11 mouse cellular contexts compared by ENCODE assay signal in genomic region chr3:31016594-31017196, GRCm38 (mm10). TPM values are rescaled to one million over a fixed set of nuclear protein-coding genes. Genes with fewer than 3 reads are reported as not detected.
DNase-seq lines count a peak whose midpoint lies in the region; ATAC-seq and TF ChIP-seq lines count a peak whose summit lies in the region.
"Had no signal": no experiment of that assay in that cellular context is flagged by ENCODE, and none has a peak within 500 bp of the region (broad histone marks: within the 10 kb centered on the region; RNA-seq: fewer than 3 reads in every experiment).

No protein-coding gene starts in this region.

- H3K4me1 ChIP-seq in midbrain, embryonic 10.5 days = peaks cover 26% of the 10 kb centered on the region
- peaks cover 10% of the 10 kb centered on the region; the same call in 1 of the 2 replicates for H3K4me1 ChIP-seq in midbrain, embryonic 15.5 days
- H3K4me1 ChIP-seq in embryonic fibroblast, embryonic 13.5 days (ENCODE audit: control insufficient read depth, insufficient read depth, low read length) = peaks cover 39% of the 10 kb centered on the region
- peaks cover 30% of the 10 kb centered on the region for H3K4me1 ChIP-seq in stomach, embryonic 16.5 days (ENCODE audit: control insufficient read depth, insufficient read depth, low read length)

- no peak overlapping the region for H3K9ac ChIP-seq in midbrain, embryonic 15.5 days
- H3K9ac ChIP-seq in stomach, embryonic 16.5 days (ENCODE audit: low read length) = no peak overlapping the region
- H3K9ac ChIP-seq: liver, postnatal 0 days had no signal

- no peak for ATAC-seq in midbrain, embryonic 15.5 days (replicated peaks)
- peak; percentile 28; the same call in 1 of the 2 replicates for ATAC-seq in stomach, embryonic 16.5 days (ENCODE audit: insufficient read depth, low FRiP score)
- ATAC-seq: liver, postnatal 0 days had no signal

- H3K27ac ChIP-seq in midbrain, embryonic 10.5 days (replicated peaks) = peak overlapping the region; percentile 46
- H3K27ac ChIP-seq in midbrain, embryonic 15.5 days = no peak overlapping the region
- peak overlapping the region; percentile 60 for H3K27ac ChIP-seq in embryonic fibroblast, embryonic 13.5 days (ENCODE audit: insufficient read depth, low read length)
- peak overlapping the region; percentile 83; the same call in 1 of the 2 replicates for H3K27ac ChIP-seq in stomach, embryonic 16.5 days (ENCODE audit: low read length)

- peaks cover 15% of the 10 kb centered on the region for H3K36me3 ChIP-seq in midbrain, embryonic 10.5 days
- no peaks in the 10 kb centered on the region for H3K36me3 ChIP-seq in midbrain, embryonic 15.5 days (replicated peaks)
- H3K36me3 ChIP-seq in stomach, embryonic 16.5 days (ENCODE audit: control insufficient read depth, insufficient read depth, low read length) = peaks cover 5% of the 10 kb centered on the region; the same call in 1 of the 2 replicates

- WGBS in midbrain, embryonic 10.5 days = 50% methylated on average over 9 of the region's 9 CpGs
- WGBS in midbrain, embryonic 15.5 days = 41% methylated on average over 9 of the region's 9 CpGs
- 41% methylated on average over 9 of the region's 9 CpGs for WGBS in stomach, embryonic 16.5 days

- no peak overlapping the region for H3K4me3 ChIP-seq in midbrain, embryonic 10.5 days
- H3K4me3 ChIP-seq in midbrain, embryonic 15.5 days = no peak overlapping the region
- H3K4me3 ChIP-seq in embryonic fibroblast, embryonic 13.5 days (ENCODE audit: insufficient read depth, low read length) = no peak overlapping the region
- H3K4me3 ChIP-seq in stomach, embryonic 16.5 days (replicated peaks; ENCODE audit: low read length) = no peak overlapping the region

- no peak for TF ChIP-seq POLR2A in embryonic fibroblast, embryonic 13.5 days (IDR thresholded peaks at IDR 0.05; ENCODE audit: low read depth, low read length)

- peak; percentile 40 to 44 for DNase-seq in cerebellum, postnatal 10 days
- DNase-seq in cerebellum, adult 11-12 months = no peak
- DNase-seq in midbrain, embryonic 10.5 days (ENCODE audit: low spot score) = peak; percentile 25
- no peak for DNase-seq in adrenal gland, adult 2 months
- no peak for DNase-seq in frontal cortex, postnatal 14 days (ENCODE audit: low spot score in 2 of 2)
- DNase-seq: heart, postnatal 4 days; liver, postnatal 0 days; spleen, adult 18-20 months had no signal

- no peak for TF ChIP-seq CTCF in embryonic fibroblast, embryonic 13.5 days (IDR thresholded peaks at IDR 0.05; ENCODE audit: borderline replicate concordance, insufficient read depth, low read length)

- no peaks in the 10 kb centered on the region for H3K9me3 ChIP-seq in midbrain, embryonic 10.5 days (replicated peaks)
- H3K9me3 ChIP-seq in midbrain, embryonic 15.5 days = no peaks in the 10 kb centered on the region
- no peaks in the 10 kb centered on the region for H3K9me3 ChIP-seq in stomach, embryonic 16.5 days (replicated peaks; ENCODE audit: control insufficient read depth, low read length)

- H3K4me2 ChIP-seq in midbrain, embryonic 15.5 days = no peak overlapping the region
- H3K4me2 ChIP-seq in stomach, embryonic 16.5 days (ENCODE audit: low read depth, low read length) = no peak overlapping the region; the same call in 1 of the 2 replicates

- H3K27me3 ChIP-seq in midbrain, embryonic 10.5 days (ENCODE audit: low read depth, poor library complexity, severe bottlenecking) = no peaks in the 10 kb centered on the region
- H3K27me3 ChIP-seq in midbrain, embryonic 15.5 days (replicated peaks) = no peaks in the 10 kb centered on the region
- no peaks in the 10 kb centered on the region for H3K27me3 ChIP-seq in stomach, embryonic 16.5 days (ENCODE audit: control insufficient read depth, insufficient read depth, low read length)

RNA-seq across cellular contexts. Expression of gene Prkci, which starts 21.1 kb away (rescaled TPM):
- 31.0 and 31.7 TPM in 2 replicates for polyA plus RNA-seq in midbrain, embryonic 10.5 days (2016; fragmentation: Nextera tagmentation; extraction: Ambion mirVana)
- 24.8 and 27.3 TPM in 2 replicates for polyA plus RNA-seq in midbrain, embryonic 15.5 days (2015; fragmentation: Nextera tagmentation; extraction: Ambion mirVana)
- polyA plus RNA-seq in embryonic fibroblast, embryonic 13.5 days (2011; ENCODE audit: insufficient read length, low read depth, missing spikeins) = 110 and 120 TPM in 2 replicates
- polyA plus RNA-seq in stomach, embryonic 16.5 days (2015; fragmentation: Nextera tagmentation; extraction: Ambion mirVana) = 40.3 and 41.9 TPM in 2 replicates
- 10 to 100 TPM; 47.5 to 47.8 TPM for total RNA-seq in adrenal gland, adult 2 months (2021)
- polyA plus RNA-seq in adrenal gland, adult 2 months (2012; rRNA removed) = 8.4 and 8.5 TPM in 2 replicates

RNA-seq across cellular contexts. Expression of gene Phc3, which starts 47.5 kb away (rescaled TPM):
- 3.9 and 4.5 TPM in 2 replicates for polyA plus RNA-seq in midbrain, embryonic 10.5 days (2016; fragmentation: Nextera tagmentation; extraction: Ambion mirVana)
- polyA plus RNA-seq in midbrain, embryonic 15.5 days (2015; fragmentation: Nextera tagmentation; extraction: Ambion mirVana) = 8.6 TPM in 2 replicates
- polyA plus RNA-seq in embryonic fibroblast, embryonic 13.5 days (2011; ENCODE audit: insufficient read length, low read depth, missing spikeins) = 32.6 and 37.3 TPM in 2 replicates
- polyA plus RNA-seq in stomach, embryonic 16.5 days (2015; fragmentation: Nextera tagmentation; extraction: Ambion mirVana) = 6.2 and 6.8 TPM in 2 replicates
- total RNA-seq in adrenal gland, adult 2 months (2021) = 10 to 100 TPM; 26.8 to 41.5 TPM
- 24.8 and 32.1 TPM in 2 replicates for polyA plus RNA-seq in adrenal gland, adult 2 months (2012; rRNA removed)

Comparison
In these comparisons a context has a peak if more than half of its experiments do, and no peak if none do; other contexts are left out.
1. DNase-seq: peak in cerebellum, postnatal 10 days (2 of 2) and midbrain, embryonic 10.5 days (single experiment); none in cerebellum, adult 11-12 months (single experiment), adrenal gland, adult 2 months (single experiment) and frontal cortex, postnatal 14 days (0 of 2).